Mouse (Mus musculus) embryonic facial prominence, embryonic 12.5 days (tissue): ENCODE results near the gene Fibp. TPM values are rescaled to one million over a fixed set of nuclear protein-coding genes. Genes with fewer than 3 reads are reported as not detected.

ENCODE experiments used
- ATAC-seq: fragments of 200-750 bp; cut with Nextera tagmentation; 2 replicates; pipeline ENCODE4 v1.8.0; 2017; ENCODE audit not compliant: insufficient number of reproducible peaks, insufficient read depth, low FRiP score, low TSS enrichment
- H3K27ac ChIP-seq: fragments of 300-500 bp; sonication (generic); 2 replicates; pipeline ENCODE4 v1.5.1; 2016; ENCODE audit warnings: mild to moderate bottlenecking
- H3K27me3 ChIP-seq: fragments of 300-500 bp; sonication (generic); 2 replicates; pipeline ENCODE4 v1.6.1; 2016; ENCODE audit warnings: mild to moderate bottlenecking, moderate library complexity
- H3K36me3 ChIP-seq: fragments of 300-500 bp; sonication (generic); 2 replicates; pipeline ENCODE4 v1.6.1; 2016; ENCODE audit warnings: mild to moderate bottlenecking
- H3K4me1 ChIP-seq: fragments of 300-500 bp; sonication (generic); 2 replicates; pipeline ENCODE4 v1.6.1; 2016
- H3K4me2 ChIP-seq: fragments of 300-500 bp; sonication (generic); replicated peaks from 2 replicates; pipeline ENCODE4 v1.6.1; 2016; ENCODE audit warnings: mild to moderate bottlenecking, moderate library complexity
- H3K4me3 ChIP-seq: fragments of 300-500 bp; sonication (generic); 2 replicates; pipeline ENCODE4 v1.5.1; 2016; ENCODE audit warnings: mild to moderate bottlenecking
- H3K9ac ChIP-seq: fragments of 300-500 bp; sonication (generic); 2 replicates; pipeline ENCODE4 v1.6.1; 2016; ENCODE audit warnings: mild to moderate bottlenecking, moderate library complexity
- H3K9me3 ChIP-seq: fragments of 300-500 bp; sonication (generic); 2 replicates; pipeline ENCODE4 v1.6.1; 2016; ENCODE audit warnings: mild to moderate bottlenecking, moderate library complexity
- WGBS: fragments of 180-500 bp; shearing (Covaris S2); methylation state at CpG from one replicate; pipeline ENCODE4 v1.1.7; 2016; 5-methylcytosine and 5-hydroxymethylcytosine counted together
- polyA plus RNA-seq: library from polyadenylated mRNA; unstranded; fragments of >200 nt; fragmentation: Nextera tagmentation; extraction: Ambion mirVana; gene quantifications from 2 replicates; pipeline ENCODE4 v1.2.1, GENCODE M21; 2016

Fibp gene
- polyA plus RNA-seq, 1 experiment from 2014 or later, result 150 TPM

DNA sequence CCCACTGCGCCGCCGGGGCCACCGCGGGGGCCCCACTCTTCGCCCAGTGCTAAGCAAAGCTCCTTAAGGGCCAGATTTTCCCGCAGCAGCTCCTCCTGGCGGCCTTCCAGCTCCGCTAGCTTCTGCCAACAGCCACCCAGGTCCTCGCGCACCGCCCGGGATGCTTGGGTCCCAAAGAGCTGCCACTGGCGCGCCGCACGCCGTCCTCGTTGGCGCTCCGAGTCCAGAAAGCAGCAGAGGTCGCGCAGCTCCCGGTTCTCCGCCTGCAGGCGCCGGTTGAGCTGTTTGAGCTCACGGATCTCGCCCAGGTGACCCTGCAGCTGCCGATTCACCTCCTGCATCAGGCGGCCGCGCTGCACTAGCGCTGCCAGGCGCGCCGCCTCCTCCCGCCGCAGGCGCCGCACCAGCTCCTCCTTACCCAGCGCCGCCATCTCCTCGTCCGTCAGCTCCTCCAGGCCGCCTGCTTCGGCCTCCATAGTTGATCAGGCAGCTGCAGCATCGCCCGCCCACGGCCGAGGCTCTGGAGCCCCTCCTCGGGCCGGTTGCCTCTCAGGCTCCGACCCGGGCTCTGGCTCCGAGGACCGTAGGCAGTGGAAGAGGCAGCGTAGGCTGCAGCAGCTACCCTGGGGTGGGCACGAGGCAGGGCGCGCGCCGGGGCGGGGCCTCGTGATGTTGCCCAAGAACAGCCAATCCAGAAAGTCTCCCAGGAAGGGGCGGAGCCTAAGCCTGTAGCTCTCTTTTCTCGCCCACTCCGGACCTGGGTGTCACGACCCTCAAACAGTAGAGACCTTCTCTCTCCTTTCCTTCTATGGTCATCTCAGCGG, 3.3 kb upstream of the Fibp start:
- peak overlapping the region; percentile 91 for H3K27ac ChIP-seq
- no peaks in the 10 kb centered on the region for H3K27me3 ChIP-seq
- H3K4me1 ChIP-seq, result peaks cover 27% of the 10 kb centered on the region
- peak overlapping the region; percentile 86 for H3K9ac ChIP-seq
- peak overlapping the region; percentile 99 for H3K4me2 ChIP-seq
- WGBS, result under 1% methylated on average over 70 of the region's 70 CpGs
- peak overlapping the region; percentile 79 for H3K4me3 ChIP-seq
- peaks cover 12% of the 10 kb centered on the region for H3K36me3 ChIP-seq
- H3K9me3 ChIP-seq, result no peaks in the 10 kb centered on the region
- peak; percentile 84 for ATAC-seq

DNA sequence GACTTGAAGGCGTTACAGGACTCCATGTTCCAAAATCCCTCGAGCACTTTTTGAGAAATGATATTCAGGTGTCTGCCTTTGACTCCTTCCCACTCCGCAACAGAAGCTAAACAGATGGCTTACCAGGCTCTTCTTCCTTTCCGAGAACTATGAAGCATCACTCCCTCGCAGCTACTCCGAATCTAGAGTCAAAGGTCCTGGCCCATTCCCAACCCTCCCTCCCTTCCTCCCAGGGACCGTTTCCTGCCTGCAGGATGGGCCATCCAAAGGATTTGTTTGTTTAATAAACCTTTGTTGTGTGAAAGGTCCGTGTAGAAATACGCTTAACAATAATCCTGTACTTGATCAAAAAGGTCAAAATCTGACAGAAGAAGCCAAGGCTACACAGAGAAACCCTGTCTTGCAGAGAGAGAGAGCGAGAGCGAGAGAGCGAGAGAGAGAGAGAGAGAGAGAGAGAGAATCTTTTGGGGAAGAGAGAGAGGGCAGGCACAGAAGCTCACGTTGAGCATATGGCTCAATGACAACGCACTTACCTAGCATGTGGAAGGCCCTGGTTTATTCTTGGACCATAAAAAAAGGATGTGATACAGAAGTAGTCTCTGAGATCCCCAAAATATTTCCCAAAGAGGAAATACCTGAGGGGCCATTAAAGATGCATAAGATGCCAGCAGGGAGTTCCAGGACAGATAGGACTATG, 2.5 kb upstream of the Fibp start, which contains the start of gene Ccdc85b:
Ccdc85b (minus strand) TSS at position 149 of the 697 bp plus-strand sequence.
- Histone ChIP-seq H3K4me1 (peaks cover 27% of the 10 kb centered on the region), H3K27ac (peak within 1 kb of the TSS; percentile 91), H3K9ac (peak within 1 kb of the TSS; percentile 86), H3K9me3 (no peaks in the 10 kb centered on the region), H3K27me3 (no peaks in the 10 kb centered on the region), H3K4me2 (peak within 1 kb of the TSS; percentile 99), H3K4me3 (peak within 1 kb of the TSS; percentile 79), H3K36me3 (peaks cover 20% of the 10 kb centered on the region)
- ATAC-seq, result no peak
- WGBS, result 18% methylated on average over 14 of the region's 14 CpGs

DNA sequence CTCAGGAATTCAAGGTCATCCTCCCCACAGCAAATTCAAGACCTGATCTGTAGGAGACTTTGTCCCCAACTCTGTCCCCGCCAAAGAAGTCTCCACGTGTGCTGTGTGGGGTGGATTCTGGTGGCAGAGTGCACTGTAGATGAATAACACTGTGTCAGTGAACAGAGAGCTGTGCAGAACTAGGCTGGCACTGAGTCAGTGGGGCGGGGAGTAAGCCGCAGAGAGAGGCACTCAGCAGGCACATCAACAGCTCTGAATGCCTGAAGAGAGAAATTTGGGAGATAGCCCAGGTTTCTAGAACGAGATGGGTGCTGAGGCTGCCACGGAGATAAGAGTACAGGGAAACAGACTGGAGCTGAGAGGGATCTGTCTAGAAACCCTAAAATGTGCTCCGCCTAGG, 1.4 kb upstream of the Fibp start:
- H3K36me3 ChIP-seq, result peaks cover 29% of the 10 kb centered on the region
- no peak overlapping the region for H3K4me2 ChIP-seq
- WGBS, result 77% methylated on average over 7 of the region's 7 CpGs
- no peak for ATAC-seq
- no peaks in the 10 kb centered on the region for H3K9me3 ChIP-seq
- H3K4me1 ChIP-seq, result peaks cover 28% of the 10 kb centered on the region
- H3K9ac ChIP-seq, result no peak overlapping the region
- H3K4me3 ChIP-seq, result no peak overlapping the region
- no peaks in the 10 kb centered on the region for H3K27me3 ChIP-seq
- no peak overlapping the region for H3K27ac ChIP-seq

DNA sequence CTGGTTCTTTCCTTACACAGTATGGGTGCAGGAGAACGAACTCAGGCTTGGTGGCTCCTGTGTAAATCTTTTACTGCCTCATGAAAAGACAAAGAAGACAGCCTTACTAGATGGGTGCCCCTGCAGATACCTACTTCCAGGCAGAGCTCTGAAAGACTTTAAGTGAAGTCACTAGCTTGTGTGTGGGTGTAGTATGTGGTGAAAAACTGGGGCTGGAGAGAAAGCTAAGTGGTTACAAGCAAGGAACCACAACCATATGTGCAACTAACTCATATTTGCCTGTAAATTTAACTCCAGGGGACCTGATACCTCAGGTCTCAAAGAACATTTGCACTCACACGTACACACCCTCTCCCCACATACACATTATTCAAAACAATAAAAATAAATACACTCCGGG, 519 bp upstream of the Fibp start:
- Histone ChIP-seq H3K4me2 (peak overlapping the region; percentile 90), H3K27me3 (no peaks in the 10 kb centered on the region), H3K27ac (peak overlapping the region; percentile 80), H3K4me1 (peaks cover 31% of the 10 kb centered on the region), H3K9ac (peak overlapping the region; percentile 75), H3K9me3 (no peaks in the 10 kb centered on the region), H3K4me3 (peak overlapping the region; percentile 61), H3K36me3 (peaks cover 27% of the 10 kb centered on the region)
- WGBS, result 26% methylated on average over 3 of the region's 3 CpGs
- ATAC-seq, result no peak

DNA sequence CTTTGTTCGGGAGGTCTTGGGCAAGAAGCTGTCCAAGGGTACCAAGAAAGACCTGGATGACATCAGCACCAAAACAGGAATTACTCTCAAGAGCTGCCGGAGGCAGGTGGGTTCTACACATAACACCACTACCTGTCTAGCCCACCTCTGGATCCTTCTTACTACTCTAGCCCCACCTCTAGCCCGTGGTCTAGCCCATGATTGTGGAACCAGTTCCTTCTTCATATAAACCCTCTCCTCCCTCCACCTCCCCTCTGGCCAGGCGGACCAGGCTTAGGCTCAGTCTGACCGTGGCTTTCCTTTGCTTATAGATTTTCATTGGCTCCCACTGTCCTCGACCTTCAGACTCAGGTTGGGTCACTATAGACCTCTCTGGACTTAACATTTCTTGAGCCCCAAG, 996 bp downstream of the Fibp start:
- peaks cover 40% of the 10 kb centered on the region for H3K36me3 ChIP-seq
- ATAC-seq, result no peak
- peak overlapping the region; percentile 61 for H3K4me3 ChIP-seq
- no peaks in the 10 kb centered on the region for H3K9me3 ChIP-seq
- peaks cover 16% of the 10 kb centered on the region for H3K4me1 ChIP-seq
- 84% methylated on average over 6 of the region's 6 CpGs for WGBS
- H3K27me3 ChIP-seq, result no peaks in the 10 kb centered on the region
- H3K27ac ChIP-seq, result no peak overlapping the region
- 0 out of 2 replicates have a peak overlapping the region, but pooled peaks have one; percentile 75 for H3K9ac ChIP-seq
- H3K4me2 ChIP-seq, result peak overlapping the region; percentile 90

DNA sequence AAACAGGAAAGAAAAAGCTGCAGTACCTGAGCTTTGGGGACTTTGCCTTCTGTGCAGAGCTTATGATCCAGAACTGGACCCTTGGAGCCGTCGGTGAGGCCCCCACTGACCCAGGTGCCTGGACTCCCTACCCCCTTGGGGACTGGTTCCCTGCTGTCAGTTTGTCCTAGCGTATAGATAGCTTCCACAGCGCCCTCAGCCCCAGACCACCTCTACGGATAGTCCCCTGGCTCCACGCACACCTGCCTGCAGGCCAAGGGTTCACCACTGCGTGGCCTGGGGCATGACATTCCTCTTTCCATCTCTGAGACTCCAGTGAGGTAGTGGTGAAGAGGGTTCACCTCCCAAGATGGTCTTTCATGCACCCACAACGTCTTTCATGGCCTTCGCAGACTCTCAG, 2.8 kb downstream of the Fibp start:
- H3K9me3 ChIP-seq, result no peaks in the 10 kb centered on the region
- 88% methylated on average over 9 of the region's 9 CpGs for WGBS
- peaks cover 55% of the 10 kb centered on the region for H3K36me3 ChIP-seq
- H3K4me1 ChIP-seq, result peaks cover 13% of the 10 kb centered on the region
- H3K27ac ChIP-seq, result no peak overlapping the region
- no peak overlapping the region for H3K4me3 ChIP-seq
- no peak overlapping the region for H3K9ac ChIP-seq
- ATAC-seq, result no peak
- no peaks in the 10 kb centered on the region for H3K27me3 ChIP-seq
- H3K4me2 ChIP-seq, result no peak overlapping the region

DNA sequence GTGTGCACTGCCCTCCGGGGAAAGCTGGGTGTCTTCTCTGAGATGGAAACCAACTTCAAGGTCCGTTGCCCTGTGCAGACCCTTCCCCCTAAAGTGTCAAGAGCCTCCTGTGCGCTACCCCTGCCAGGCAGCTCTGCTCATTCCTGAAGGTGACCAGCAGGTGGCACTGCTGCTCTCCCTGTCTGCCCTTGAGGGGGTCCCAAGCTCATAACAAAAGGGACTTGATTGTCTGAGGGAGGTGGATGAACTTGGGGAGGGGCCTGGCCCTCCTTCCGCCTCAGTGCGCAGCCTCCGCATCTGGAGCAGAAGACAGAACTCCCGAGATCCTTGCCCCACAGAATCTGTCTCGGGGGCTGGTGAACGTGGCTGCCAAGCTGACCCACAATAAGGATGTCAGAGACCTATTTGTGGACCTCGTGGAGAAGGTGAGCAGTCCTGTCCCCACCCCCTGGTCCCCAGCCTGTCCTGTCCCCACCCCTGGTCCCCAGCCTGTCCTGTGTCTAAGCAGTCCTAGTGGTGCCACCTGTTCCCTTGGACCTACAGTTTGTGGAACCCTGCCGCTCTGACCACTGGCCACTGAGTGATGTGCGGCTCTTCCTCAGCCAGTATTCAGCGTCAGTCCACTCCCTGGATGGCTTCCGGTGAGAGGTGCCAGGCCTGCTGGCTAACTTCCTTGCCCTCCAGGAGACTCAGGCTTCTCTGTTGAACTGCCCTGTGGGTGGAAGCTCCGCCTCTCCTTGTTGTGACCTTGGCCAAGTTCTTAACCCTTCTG, 3.6 kb downstream of the Fibp start:
- peak; percentile 60; the same call in 1 of the 2 replicates for ATAC-seq
- peaks cover 55% of the 10 kb centered on the region for H3K36me3 ChIP-seq

DNA sequence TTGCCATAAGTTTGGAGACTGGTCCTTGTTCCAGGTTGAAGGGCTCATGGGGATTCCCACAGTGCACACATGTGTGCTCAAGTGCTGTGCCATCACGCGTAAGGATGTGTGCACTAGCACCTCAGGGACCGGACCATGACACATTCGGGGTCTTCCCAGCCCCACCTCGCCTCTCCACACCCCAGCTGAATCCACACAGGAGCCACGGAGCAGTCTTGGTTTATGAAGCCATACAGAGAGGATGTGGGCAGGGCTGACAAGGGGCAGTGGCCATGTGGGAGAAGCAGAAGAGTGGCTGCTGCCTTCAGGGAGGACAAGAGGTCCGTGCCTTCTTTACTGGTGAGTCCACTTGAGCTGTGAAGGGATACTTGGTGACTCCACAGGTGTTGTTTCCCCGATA, 4.6 kb downstream of the Fibp start:
- no peak for ATAC-seq
- Histone ChIP-seq H3K9ac (no peak overlapping the region), H3K9me3 (no peaks in the 10 kb centered on the region), H3K4me1 (peaks cover 13% of the 10 kb centered on the region), H3K27ac (no peak overlapping the region), H3K4me3 (no peak overlapping the region), H3K27me3 (no peaks in the 10 kb centered on the region; the same call in 1 of the 2 replicates), H3K36me3 (peaks cover 55% of the 10 kb centered on the region), H3K4me2 (no peak overlapping the region)
- WGBS, result 94% methylated on average over 8 of the region's 8 CpGs

More for the DNA sequence above, 3.6 kb downstream of the Fibp start:
- 42% methylated on average over 15 of the region's 15 CpGs for WGBS
- peak overlapping the region; percentile 29 for H3K4me3 ChIP-seq
- H3K27me3 ChIP-seq, result no peaks in the 10 kb centered on the region
- H3K4me1 ChIP-seq, result peaks cover 13% of the 10 kb centered on the region
- peak overlapping the region; percentile 48 for H3K4me2 ChIP-seq
- H3K27ac ChIP-seq, result peak overlapping the region; percentile 52
- H3K9ac ChIP-seq, result peak overlapping the region; percentile 57
- no peaks in the 10 kb centered on the region for H3K9me3 ChIP-seq

DNA sequence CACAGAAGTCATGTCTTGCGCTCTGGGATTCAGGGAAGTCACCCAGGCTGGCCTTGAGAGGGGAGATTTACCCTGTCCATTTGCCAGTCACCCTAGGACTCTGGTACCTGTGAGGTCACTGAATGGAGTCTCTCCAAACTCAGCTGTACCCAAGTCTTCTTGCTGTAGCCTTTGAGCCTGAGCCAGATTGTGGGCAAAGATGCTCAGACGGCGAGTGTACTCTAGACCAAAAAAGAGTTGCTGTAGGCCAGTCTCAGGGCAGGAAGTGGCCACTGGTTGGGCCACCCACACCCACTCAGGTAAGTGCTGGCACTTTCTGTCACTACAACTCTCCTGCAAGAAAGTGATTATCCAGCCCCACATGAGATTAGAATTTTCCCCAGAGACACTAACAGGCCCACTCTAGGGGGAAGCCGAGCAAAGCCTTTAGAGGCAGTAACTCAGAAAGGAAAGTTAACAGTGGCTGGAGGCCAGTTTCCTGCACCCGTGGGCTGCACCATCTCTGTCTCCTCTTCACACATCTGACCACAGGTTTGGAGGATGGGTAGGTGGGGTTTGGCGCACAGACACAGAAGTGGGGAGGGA, 6.6 kb downstream of the Fibp start:
- no peak overlapping the region for H3K9ac ChIP-seq
- H3K9me3 ChIP-seq, result no peaks in the 10 kb centered on the region
- no peak for ATAC-seq
- no peaks in the 10 kb centered on the region; the same call in 1 of the 2 replicates for H3K27me3 ChIP-seq
- H3K4me3 ChIP-seq, result no peak overlapping the region
- H3K36me3 ChIP-seq, result peaks cover 54% of the 10 kb centered on the region
- H3K4me1 ChIP-seq, result peaks cover 4% of the 10 kb centered on the region; the same call in 1 of the 2 replicates
- 88% methylated on average over 6 of the region's 6 CpGs for WGBS
- no peak overlapping the region for H3K4me2 ChIP-seq
- no peak overlapping the region for H3K27ac ChIP-seq

DNA sequence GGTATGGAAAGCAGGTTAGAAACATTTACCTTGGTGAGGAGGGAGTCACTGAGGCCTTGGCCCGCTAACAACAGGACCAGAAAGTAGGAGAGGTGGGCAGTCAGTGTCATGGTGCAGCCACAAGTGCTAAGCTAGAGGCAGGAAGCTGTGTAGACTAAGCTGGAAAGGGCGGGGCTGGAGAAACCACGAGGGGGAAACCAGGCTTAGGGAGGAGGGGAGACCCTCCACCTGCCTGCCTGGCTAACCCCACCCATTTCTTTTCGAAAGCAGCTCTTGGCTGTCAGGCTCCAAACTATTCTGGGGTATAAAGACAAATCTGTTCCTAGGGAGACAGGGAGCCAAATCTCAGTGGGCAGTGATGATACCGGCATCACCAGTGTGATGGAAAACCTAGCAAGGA, 8.0 kb downstream of the Fibp start, which contains the start of gene Ctsw:
Ctsw (minus strand) TSS at position 134 of the 400 bp plus-strand sequence.
- ATAC-seq, result no peak

DNA sequence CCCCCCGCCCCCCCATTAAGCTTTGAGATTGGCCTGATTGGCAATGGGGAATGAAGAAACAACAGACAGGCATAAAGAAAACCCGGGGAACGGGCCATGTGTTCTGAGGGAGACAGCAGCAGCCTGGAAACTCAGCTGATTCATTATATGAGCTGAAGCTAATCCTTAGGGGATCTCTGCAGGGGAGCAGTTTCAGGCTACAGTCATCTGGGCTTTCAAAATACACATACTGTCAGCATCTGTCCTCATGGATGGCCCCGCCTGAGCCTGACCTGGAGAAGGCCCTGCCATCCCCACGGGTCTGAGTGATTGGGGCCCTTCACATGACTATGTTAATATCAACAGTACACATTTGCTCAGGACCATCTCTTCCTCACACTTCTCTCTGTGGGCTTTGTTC, 11.4 kb downstream of the Fibp start:
- Histone ChIP-seq H3K9ac (no peak overlapping the region), H3K4me1 (peaks cover 15% of the 10 kb centered on the region), H3K4me3 (no peak overlapping the region), H3K27ac (no peak overlapping the region), H3K4me2 (no peak overlapping the region), H3K9me3 (no peaks in the 10 kb centered on the region), H3K36me3 (peaks cover 14% of the 10 kb centered on the region), H3K27me3 (no peaks in the 10 kb centered on the region; the same call in 1 of the 2 replicates)
- WGBS, result 40% methylated on average over 5 of the region's 5 CpGs
- no peak for ATAC-seq

More for the DNA sequence above, 8.0 kb downstream of the Fibp start, which contains the start of gene Ctsw:
- peaks cover 4% of the 10 kb centered on the region; the same call in 1 of the 2 replicates for H3K4me1 ChIP-seq
- no peak within 1 kb of the TSS for H3K27ac ChIP-seq
- H3K27me3 ChIP-seq, result no peaks in the 10 kb centered on the region; the same call in 1 of the 2 replicates
- H3K4me3 ChIP-seq, result no peak within 1 kb of the TSS
- no peak within 1 kb of the TSS for H3K4me2 ChIP-seq
- H3K36me3 ChIP-seq, result peaks cover 40% of the 10 kb centered on the region
- no peaks in the 10 kb centered on the region for H3K9me3 ChIP-seq
- 58% methylated on average over 5 of the region's 5 CpGs for WGBS
- no peak within 1 kb of the TSS for H3K9ac ChIP-seq
